Mouse (Mus musculus): ENCODE data around the gene Gm9774. TPM values are rescaled to one million over a fixed set of nuclear protein-coding genes. Genes with fewer than 3 reads are reported as not detected.

Gene Gm9774
- 9.8 and 9.9 TPM in 2 replicates for polyA plus RNA-seq (2012; rRNA removed)

DNA sequence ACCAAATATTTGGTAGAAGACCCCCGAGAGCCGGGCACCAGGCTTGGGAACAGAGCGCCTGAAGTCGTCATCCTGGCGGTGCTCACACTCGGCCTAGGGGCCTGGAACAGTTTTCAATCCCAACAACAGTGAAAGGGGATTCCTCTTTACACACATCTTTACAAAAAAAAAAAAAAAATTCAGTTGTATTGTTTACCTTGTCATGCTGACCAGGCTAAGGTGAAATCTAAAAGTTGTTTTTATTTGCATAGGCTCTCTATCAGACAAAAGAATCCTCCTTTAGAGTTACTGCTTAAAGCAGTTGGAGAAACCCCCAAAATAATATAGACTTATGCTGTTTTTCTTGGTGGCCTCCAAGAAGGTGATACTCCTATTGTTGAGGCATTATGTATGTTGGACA lies at the start of gene Gm9774:
TSS of gene Gm9774 (minus strand) at position 101 of the 400 bp plus-strand sequence.
- H3K27ac ChIP-seq (ENCODE audit: insufficient read depth, low read length), result no peak within 1 kb of the TSS
- DNase-seq, result no peak
- no peak within 1 kb of the TSS for H3K4me3 ChIP-seq (replicated peaks; ENCODE audit: insufficient read depth, low read depth, low read length)
- H3K4me1 ChIP-seq (ENCODE audit: control insufficient read depth, insufficient read depth, low read length), result no peaks in the 10 kb centered on the region
- 89% methylated on average over 6 of the region's 6 CpGs for WGBS
- no peaks in the 10 kb centered on the region for H3K27me3 ChIP-seq (ENCODE audit: control insufficient read depth, insufficient read depth, low read length)
- TF ChIP-seq CTCF (IDR thresholded peaks at IDR 0.05; ENCODE audit: borderline replicate concordance, insufficient read depth, low read depth, low read length) (no peak), POLR2A (IDR thresholded peaks at IDR 0.05; ENCODE audit: borderline replicate concordance, insufficient read depth, low read length) (no peak)

GRCm38 (mm10) chr3:92470111-92470510 lies 40.9 kb upstream of the Gm9774 start:
- Histone ChIP-seq H3K4me3 (replicated peaks; ENCODE audit: insufficient read depth, low read depth, low read length) (no peak overlapping the region), H3K4me1 (ENCODE audit: control insufficient read depth, insufficient read depth, low read length) (no peaks in the 10 kb centered on the region), H3K27me3 (ENCODE audit: control insufficient read depth, insufficient read depth, low read length) (no peaks in the 10 kb centered on the region), H3K27ac (ENCODE audit: insufficient read depth, low read length) (no peak overlapping the region)
- no peak for TF ChIP-seq POLR2A (IDR thresholded peaks at IDR 0.05; ENCODE audit: borderline replicate concordance, insufficient read depth, low read length)
- no peak for TF ChIP-seq CTCF (IDR thresholded peaks at IDR 0.05; ENCODE audit: borderline replicate concordance, insufficient read depth, low read depth, low read length)
- WGBS, result 86% methylated on average over 2 of the region's 2 CpGs
- DNase-seq, result no peak

DNA sequence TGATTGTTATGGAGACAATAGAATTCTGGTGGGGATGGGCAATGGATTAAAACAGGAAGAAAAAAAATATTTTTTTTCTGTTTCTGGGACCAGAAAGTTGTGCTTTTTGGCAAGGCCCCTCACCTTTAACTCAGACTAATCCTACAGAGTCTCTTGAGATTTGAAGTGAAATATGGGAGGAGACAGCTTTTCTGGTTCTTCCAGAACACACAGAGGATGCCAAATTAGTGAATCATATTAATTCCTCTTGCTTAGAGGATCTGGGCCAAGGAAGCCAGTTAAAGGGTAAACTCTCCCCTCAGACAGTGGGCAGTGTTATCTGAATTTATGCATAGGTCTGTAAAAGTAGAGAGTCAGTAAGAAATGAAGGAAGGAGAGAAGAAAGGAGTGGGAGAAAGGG lies 38.2 kb upstream of the Gm9774 start:
- Histone ChIP-seq H3K27ac (ENCODE audit: insufficient read depth, low read length) (no peak overlapping the region), H3K4me3 (replicated peaks; ENCODE audit: insufficient read depth, low read depth, low read length) (no peak overlapping the region), H3K27me3 (ENCODE audit: control insufficient read depth, insufficient read depth, low read length) (no peaks in the 10 kb centered on the region), H3K4me1 (ENCODE audit: control insufficient read depth, insufficient read depth, low read length) (no peaks in the 10 kb centered on the region)
- no peak for DNase-seq
- TF ChIP-seq CTCF (IDR thresholded peaks at IDR 0.05; ENCODE audit: borderline replicate concordance, insufficient read depth, low read depth, low read length), result no peak
- TF ChIP-seq POLR2A (IDR thresholded peaks at IDR 0.05; ENCODE audit: borderline replicate concordance, insufficient read depth, low read length), result no peak

- Histone ChIP-seq H3K4me3 (replicated peaks; ENCODE audit: insufficient read depth, low read depth, low read length) (no peak overlapping the region), H3K4me1 (ENCODE audit: control insufficient read depth, insufficient read depth, low read length) (no peaks in the 10 kb centered on the region), H3K27ac (ENCODE audit: insufficient read depth, low read length) (no peak overlapping the region), H3K27me3 (ENCODE audit: control insufficient read depth, insufficient read depth, low read length) (no peaks in the 10 kb centered on the region)
- WGBS, result 19% methylated on average over 1 of the region's 1 CpGs
- TF ChIP-seq POLR2A (IDR thresholded peaks at IDR 0.05; ENCODE audit: borderline replicate concordance, insufficient read depth, low read length) (no peak), CTCF (IDR thresholded peaks at IDR 0.05; ENCODE audit: borderline replicate concordance, insufficient read depth, low read depth, low read length) (no peak)
- no peak for DNase-seq
Measured at GRCm38 (mm10) chr3:92466576-92466975, 37.4 kb upstream of the Gm9774 start.

DNA sequence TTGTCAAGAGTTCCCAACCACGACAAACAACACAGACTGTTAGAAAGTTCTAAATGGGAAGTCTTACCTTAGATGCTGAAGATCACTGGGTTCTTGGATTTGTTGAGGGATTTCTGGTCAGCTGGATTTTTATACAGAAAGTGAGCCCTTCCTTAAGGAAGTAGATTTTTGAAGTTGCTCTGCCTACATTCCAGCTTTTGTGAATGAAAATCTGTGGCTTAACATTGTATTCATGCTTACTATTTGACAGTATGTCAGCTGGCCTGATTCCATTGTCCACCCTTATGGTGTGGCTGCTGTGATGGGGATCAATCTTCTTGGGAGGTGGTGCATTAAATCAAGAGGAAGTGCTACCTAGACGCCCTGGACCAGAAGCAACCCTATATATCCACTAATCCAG lies 29.4 kb upstream of the Gm9774 start, which contains the start of gene Sprr3:
TSS of gene Sprr3 (minus strand) at position 101 of the 400 bp plus-strand sequence.
- H3K4me1 ChIP-seq (ENCODE audit: control insufficient read depth, insufficient read depth, low read length), result no peaks in the 10 kb centered on the region
- H3K4me3 ChIP-seq (replicated peaks; ENCODE audit: insufficient read depth, low read depth, low read length), result no peak within 1 kb of the TSS
- WGBS, result 56% methylated on average over 2 of the region's 2 CpGs
- DNase-seq, result no peak
- H3K27me3 ChIP-seq (ENCODE audit: control insufficient read depth, insufficient read depth, low read length), result no peaks in the 10 kb centered on the region
- TF ChIP-seq POLR2A (IDR thresholded peaks at IDR 0.05; ENCODE audit: borderline replicate concordance, insufficient read depth, low read length), result no peak
- no peak for TF ChIP-seq CTCF (IDR thresholded peaks at IDR 0.05; ENCODE audit: borderline replicate concordance, insufficient read depth, low read depth, low read length)
- no peak within 1 kb of the TSS for H3K27ac ChIP-seq (ENCODE audit: insufficient read depth, low read length)

DNA sequence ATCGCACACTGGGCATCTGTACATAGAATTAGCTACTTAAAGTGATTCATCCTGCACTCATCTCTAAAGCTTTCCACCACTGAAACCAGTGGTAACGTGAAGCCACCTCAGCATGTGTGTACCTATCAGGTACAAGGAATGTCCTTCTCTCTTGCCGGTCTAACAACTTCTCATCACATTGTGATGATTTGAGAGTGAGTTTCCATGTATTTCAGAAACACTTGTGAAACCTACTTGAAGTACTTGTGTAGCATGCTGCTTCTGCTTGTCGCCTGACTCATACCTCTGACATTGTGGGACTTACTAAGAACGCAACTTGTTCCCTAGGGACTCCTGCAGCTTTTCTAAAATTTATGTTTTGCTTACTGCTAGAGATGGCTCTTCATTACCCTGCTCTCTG lies 25.9 kb upstream of the Gm9774 start:
- Histone ChIP-seq H3K4me1 (ENCODE audit: control insufficient read depth, insufficient read depth, low read length) (no peaks in the 10 kb centered on the region), H3K4me3 (replicated peaks; ENCODE audit: insufficient read depth, low read depth, low read length) (no peak overlapping the region), H3K27ac (ENCODE audit: insufficient read depth, low read length) (no peak overlapping the region), H3K27me3 (ENCODE audit: control insufficient read depth, insufficient read depth, low read length) (no peaks in the 10 kb centered on the region)
- TF ChIP-seq CTCF (IDR thresholded peaks at IDR 0.05; ENCODE audit: borderline replicate concordance, insufficient read depth, low read depth, low read length), result no peak
- no peak for TF ChIP-seq POLR2A (IDR thresholded peaks at IDR 0.05; ENCODE audit: borderline replicate concordance, insufficient read depth, low read length)
- WGBS, result 86% methylated on average over 5 of the region's 5 CpGs
- DNase-seq, result no peak

- Histone ChIP-seq H3K27ac (ENCODE audit: insufficient read depth, low read length) (no peak overlapping the region), H3K4me3 (replicated peaks; ENCODE audit: insufficient read depth, low read depth, low read length) (no peak overlapping the region), H3K4me1 (ENCODE audit: control insufficient read depth, insufficient read depth, low read length) (no peaks in the 10 kb centered on the region), H3K27me3 (ENCODE audit: control insufficient read depth, insufficient read depth, low read length) (no peaks in the 10 kb centered on the region)
- TF ChIP-seq POLR2A (IDR thresholded peaks at IDR 0.05; ENCODE audit: borderline replicate concordance, insufficient read depth, low read length), result no peak
- TF ChIP-seq CTCF (IDR thresholded peaks at IDR 0.05; ENCODE audit: borderline replicate concordance, insufficient read depth, low read depth, low read length), result no peak
- 84% methylated on average over 3 of the region's 3 CpGs for WGBS
- DNase-seq, result no peak
Measured at GRCm38 (mm10) chr3:92440177-92440576, 11.0 kb upstream of the Gm9774 start.

DNA sequence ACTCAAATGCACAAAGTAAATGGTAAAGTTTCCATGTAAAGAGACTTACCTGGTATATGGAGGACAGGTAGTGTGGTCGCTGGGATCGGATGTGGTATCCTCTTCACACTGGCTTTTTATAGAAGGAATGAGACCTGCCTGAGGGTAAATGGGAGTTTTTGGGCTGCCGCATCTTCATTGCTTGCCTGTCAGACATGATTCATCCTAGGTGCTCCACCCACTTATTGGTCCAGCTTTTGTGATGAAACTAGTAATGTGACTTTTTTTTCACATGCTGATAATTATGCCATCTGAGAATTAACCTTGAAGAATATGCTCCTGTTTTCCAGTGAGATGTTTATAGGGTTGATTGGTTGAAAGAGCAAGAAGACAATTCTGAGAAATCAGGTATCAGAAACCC lies 9.5 kb upstream of the Gm9774 start, which contains the start of gene Sprr1b:
TSS of gene Sprr1b (minus strand) at position 101 of the 400 bp plus-strand sequence.
- TF ChIP-seq CTCF (IDR thresholded peaks at IDR 0.05; ENCODE audit: borderline replicate concordance, insufficient read depth, low read depth, low read length) (no peak), POLR2A (IDR thresholded peaks at IDR 0.05; ENCODE audit: borderline replicate concordance, insufficient read depth, low read length) (no peak)
- Histone ChIP-seq H3K27ac (ENCODE audit: insufficient read depth, low read length) (no peak within 1 kb of the TSS), H3K4me1 (ENCODE audit: control insufficient read depth, insufficient read depth, low read length) (no peaks in the 10 kb centered on the region), H3K4me3 (replicated peaks; ENCODE audit: insufficient read depth, low read depth, low read length) (no peak within 1 kb of the TSS), H3K27me3 (ENCODE audit: control insufficient read depth, insufficient read depth, low read length) (no peaks in the 10 kb centered on the region)
- 93% methylated on average over 3 of the region's 3 CpGs for WGBS
- DNase-seq, result no peak

All from cerebellum, adult 2 months (tissue).